Mouse (Mus musculus): ENCODE measurements around the gene Car11. TPM values are rescaled to one million over a fixed set of nuclear protein-coding genes. Genes with fewer than 3 reads are reported as not detected.

The Car11 gene
- polyA plus RNA-seq (2014; fragmentation: Illumina TruSeq; extraction: RNeasy Lipid Tissue Mini Kit (QIAGEN cat#74804); ENCODE audit: low read depth, low replicate concordance), result not detected

GRCm38 (mm10) chr7:45699523-45700141 lies at the start of gene Car11:
Gene Car11 (plus strand): TSS chr7:45699843.

GRCm38 (mm10) chr7:45666161-45666560 lies 33.5 kb upstream of the Car11 start, which contains the start of gene Fut2:
Gene Fut2 (minus strand): TSS chr7:45666394.

GRCm38 (mm10) chr7:45683396-45684050 lies 16.1 kb upstream of the Car11 start, which contains the start of gene Ntn5:
Gene Ntn5 (plus strand): TSS chr7:45684022.

GRCm38 (mm10) chr7:45693921-45694591 lies 5.6 kb upstream of the Car11 start, which contains the start of gene Sec1:
Gene Sec1 (minus strand): TSS chr7:45694402.

GRCm38 (mm10) chr7:45704730-45705442 lies 5.2 kb downstream of the Car11 start, which contains the start of gene Dbp:
Gene Dbp (plus strand): TSS chr7:45705088.

GRCm38 (mm10) chr7:45715090-45715708 lies 15.6 kb downstream of the Car11 start, which contains the start of gene Rpl18:
Gene Rpl18 (plus strand): TSS chr7:45715457.

GRCm38 (mm10) chr7:45717918-45718297 lies 18.3 kb downstream of the Car11 start, which contains the start of gene Sphk2:
Gene Sphk2 (minus strand): TSS chr7:45718002.

GRCm38 (mm10) chr7:45720413-45721233 lies 21.0 kb downstream of the Car11 start, which contains the start of gene Fam83e:
Gene Fam83e (plus strand): TSS chr7:45721212.

GRCm38 (mm10) chr7:45725713-45726112 lies 26.1 kb downstream of the Car11 start, which contains the start of gene Spaca4:
Gene Spaca4 (minus strand): TSS chr7:45725813.

Other genes starting within 250 kb of the Car11 start
- gene Ftl1, start 240.0 kb upstream of the Car11 start, polyA plus RNA-seq (2014; fragmentation: Illumina TruSeq; extraction: RNeasy Lipid Tissue Mini Kit (QIAGEN cat#74804); ENCODE audit: low read depth, low replicate concordance), result 9.1 TPM
- gene Bax, start 232.9 kb upstream of the Car11 start, polyA plus RNA-seq (2014; fragmentation: Illumina TruSeq; extraction: RNeasy Lipid Tissue Mini Kit (QIAGEN cat#74804); ENCODE audit: low read depth, low replicate concordance), result 0.65 TPM
- gene Tulp2, start 218.0 kb upstream of the Car11 start, polyA plus RNA-seq (2014; fragmentation: Illumina TruSeq; extraction: RNeasy Lipid Tissue Mini Kit (QIAGEN cat#74804); ENCODE audit: low read depth, low replicate concordance), result not detected
- gene Gm45808, start 213.0 kb upstream of the Car11 start, polyA plus RNA-seq (2014; fragmentation: Illumina TruSeq; extraction: RNeasy Lipid Tissue Mini Kit (QIAGEN cat#74804); ENCODE audit: low read depth, low replicate concordance), result not detected
- 13.6 TPM for gene Dhdh, start 211.0 kb upstream of the Car11 start, polyA plus RNA-seq (2014; fragmentation: Illumina TruSeq; extraction: RNeasy Lipid Tissue Mini Kit (QIAGEN cat#74804); ENCODE audit: low read depth, low replicate concordance)
- gene Nucb1, start 189.4 kb upstream of the Car11 start, polyA plus RNA-seq (2014; fragmentation: Illumina TruSeq; extraction: RNeasy Lipid Tissue Mini Kit (QIAGEN cat#74804); ENCODE audit: low read depth, low replicate concordance), result 44.8 TPM
- 0.97 TPM for gene Ppp1r15a, start 173.6 kb upstream of the Car11 start, polyA plus RNA-seq (2014; fragmentation: Illumina TruSeq; extraction: RNeasy Lipid Tissue Mini Kit (QIAGEN cat#74804); ENCODE audit: low read depth, low replicate concordance)
- gene Plekha4, start 173.5 kb upstream of the Car11 start, polyA plus RNA-seq (2014; fragmentation: Illumina TruSeq; extraction: RNeasy Lipid Tissue Mini Kit (QIAGEN cat#74804); ENCODE audit: low read depth, low replicate concordance), result not detected
- gene Hsd17b14, start 144.9 kb upstream of the Car11 start, polyA plus RNA-seq (2014; fragmentation: Illumina TruSeq; extraction: RNeasy Lipid Tissue Mini Kit (QIAGEN cat#74804); ENCODE audit: low read depth, low replicate concordance), result 5.9 TPM
- 3.6 TPM for gene Bcat2, start 129.7 kb upstream of the Car11 start, polyA plus RNA-seq (2014; fragmentation: Illumina TruSeq; extraction: RNeasy Lipid Tissue Mini Kit (QIAGEN cat#74804); ENCODE audit: low read depth, low replicate concordance)
- gene Fgf21, start 84.4 kb upstream of the Car11 start, polyA plus RNA-seq (2014; fragmentation: Illumina TruSeq; extraction: RNeasy Lipid Tissue Mini Kit (QIAGEN cat#74804); ENCODE audit: low read depth, low replicate concordance), result not detected
- 0.16 TPM for gene Fut1, start 82.6 kb upstream of the Car11 start, polyA plus RNA-seq (2014; fragmentation: Illumina TruSeq; extraction: RNeasy Lipid Tissue Mini Kit (QIAGEN cat#74804); ENCODE audit: low read depth, low replicate concordance)
- gene Izumo1, start 78.0 kb upstream of the Car11 start, polyA plus RNA-seq (2014; fragmentation: Illumina TruSeq; extraction: RNeasy Lipid Tissue Mini Kit (QIAGEN cat#74804); ENCODE audit: low read depth, low replicate concordance), result not detected
- gene Rasip1, start 72.4 kb upstream of the Car11 start, polyA plus RNA-seq (2014; fragmentation: Illumina TruSeq; extraction: RNeasy Lipid Tissue Mini Kit (QIAGEN cat#74804); ENCODE audit: low read depth, low replicate concordance), result not detected
- not detected for gene Mamstr, start 59.9 kb upstream of the Car11 start, polyA plus RNA-seq (2014; fragmentation: Illumina TruSeq; extraction: RNeasy Lipid Tissue Mini Kit (QIAGEN cat#74804); ENCODE audit: low read depth, low replicate concordance)
- not detected for gene Fut2, start 33.4 kb upstream of the Car11 start, polyA plus RNA-seq (2014; fragmentation: Illumina TruSeq; extraction: RNeasy Lipid Tissue Mini Kit (QIAGEN cat#74804); ENCODE audit: low read depth, low replicate concordance)
- not detected for gene Ntn5, start 15.8 kb upstream of the Car11 start, polyA plus RNA-seq (2014; fragmentation: Illumina TruSeq; extraction: RNeasy Lipid Tissue Mini Kit (QIAGEN cat#74804); ENCODE audit: low read depth, low replicate concordance)
- gene Sec1, start 5.4 kb upstream of the Car11 start, polyA plus RNA-seq (2014; fragmentation: Illumina TruSeq; extraction: RNeasy Lipid Tissue Mini Kit (QIAGEN cat#74804); ENCODE audit: low read depth, low replicate concordance), result not detected
- 1.5 TPM for gene Dbp, start 5.2 kb downstream of the Car11 start, polyA plus RNA-seq (2014; fragmentation: Illumina TruSeq; extraction: RNeasy Lipid Tissue Mini Kit (QIAGEN cat#74804); ENCODE audit: low read depth, low replicate concordance)
- 0.65 TPM for gene Rpl18, start 15.6 kb downstream of the Car11 start, polyA plus RNA-seq (2014; fragmentation: Illumina TruSeq; extraction: RNeasy Lipid Tissue Mini Kit (QIAGEN cat#74804); ENCODE audit: low read depth, low replicate concordance)
- gene Sphk2, start 18.2 kb downstream of the Car11 start, polyA plus RNA-seq (2014; fragmentation: Illumina TruSeq; extraction: RNeasy Lipid Tissue Mini Kit (QIAGEN cat#74804); ENCODE audit: low read depth, low replicate concordance), result 0.32 TPM
- gene Fam83e, start 21.4 kb downstream of the Car11 start, polyA plus RNA-seq (2014; fragmentation: Illumina TruSeq; extraction: RNeasy Lipid Tissue Mini Kit (QIAGEN cat#74804); ENCODE audit: low read depth, low replicate concordance), result not detected
- not detected for gene Spaca4, start 26.0 kb downstream of the Car11 start, polyA plus RNA-seq (2014; fragmentation: Illumina TruSeq; extraction: RNeasy Lipid Tissue Mini Kit (QIAGEN cat#74804); ENCODE audit: low read depth, low replicate concordance)
- not detected for gene Lmtk3, start 83.9 kb downstream of the Car11 start, polyA plus RNA-seq (2014; fragmentation: Illumina TruSeq; extraction: RNeasy Lipid Tissue Mini Kit (QIAGEN cat#74804); ENCODE audit: low read depth, low replicate concordance)
- not detected for gene Sult2b1, start 84.8 kb downstream of the Car11 start, polyA plus RNA-seq (2014; fragmentation: Illumina TruSeq; extraction: RNeasy Lipid Tissue Mini Kit (QIAGEN cat#74804); ENCODE audit: low read depth, low replicate concordance)
- gene Cyth2, start 114.7 kb downstream of the Car11 start, polyA plus RNA-seq (2014; fragmentation: Illumina TruSeq; extraction: RNeasy Lipid Tissue Mini Kit (QIAGEN cat#74804); ENCODE audit: low read depth, low replicate concordance), result 10.8 TPM
- gene Kcnj14, start 124.9 kb downstream of the Car11 start, polyA plus RNA-seq (2014; fragmentation: Illumina TruSeq; extraction: RNeasy Lipid Tissue Mini Kit (QIAGEN cat#74804); ENCODE audit: low read depth, low replicate concordance), result not detected
- gene Grwd1, start 131.1 kb downstream of the Car11 start, polyA plus RNA-seq (2014; fragmentation: Illumina TruSeq; extraction: RNeasy Lipid Tissue Mini Kit (QIAGEN cat#74804); ENCODE audit: low read depth, low replicate concordance), result 1.0 TPM
- gene Kdelr1, start 172.9 kb downstream of the Car11 start, polyA plus RNA-seq (2014; fragmentation: Illumina TruSeq; extraction: RNeasy Lipid Tissue Mini Kit (QIAGEN cat#74804); ENCODE audit: low read depth, low replicate concordance), result 78.5 TPM
- gene Grin2d, start 178.5 kb downstream of the Car11 start, polyA plus RNA-seq (2014; fragmentation: Illumina TruSeq; extraction: RNeasy Lipid Tissue Mini Kit (QIAGEN cat#74804); ENCODE audit: low read depth, low replicate concordance), result not detected
- gene Syngr4, start 196.9 kb downstream of the Car11 start, polyA plus RNA-seq (2014; fragmentation: Illumina TruSeq; extraction: RNeasy Lipid Tissue Mini Kit (QIAGEN cat#74804); ENCODE audit: low read depth, low replicate concordance), result not detected
- 1.9 TPM for gene Tmem143, start 197.1 kb downstream of the Car11 start, polyA plus RNA-seq (2014; fragmentation: Illumina TruSeq; extraction: RNeasy Lipid Tissue Mini Kit (QIAGEN cat#74804); ENCODE audit: low read depth, low replicate concordance)
- 0.73 TPM for gene Emp3, start 221.6 kb downstream of the Car11 start, polyA plus RNA-seq (2014; fragmentation: Illumina TruSeq; extraction: RNeasy Lipid Tissue Mini Kit (QIAGEN cat#74804); ENCODE audit: low read depth, low replicate concordance)
- 0.40 TPM for gene Ccdc114, start 224.2 kb downstream of the Car11 start, polyA plus RNA-seq (2014; fragmentation: Illumina TruSeq; extraction: RNeasy Lipid Tissue Mini Kit (QIAGEN cat#74804); ENCODE audit: low read depth, low replicate concordance)